Mouse (Mus musculus): ENCODE results near the gene Tmem143. TPM values are rescaled to one million over a fixed set of nuclear protein-coding genes. Genes with fewer than 3 reads are reported as not detected.
"Not testable (repeated sequence)": the region's sequence is repeated elsewhere in the genome, so short reads cannot be mapped to it uniquely, and the experiment has no call there.

Gene Tmem143
- polyA plus RNA-seq, 1 experiment from 2014 or later = 3.5 TPM

GRCm38 (mm10) chr7:45939836-45940235, 43.1 kb downstream of the Tmem143 start:
- H3K9ac ChIP-seq (replicated peaks) = no peak overlapping the region
- ATAC-seq (no peak), DNase-seq (no peak)
- H3K27ac ChIP-seq (ENCODE audit: low read depth) = no peak overlapping the region
- H3K9me3 ChIP-seq (ENCODE audit: low read length) = no peaks in the 10 kb centered on the region
- no peak for TF ChIP-seq CTCF (IDR thresholded peaks at IDR 0.05; ENCODE audit: low read depth)
- H3K27me3 ChIP-seq (ENCODE audit: insufficient read depth, low read length) = no peaks in the 10 kb centered on the region
- no peak overlapping the region for H3K4me2 ChIP-seq (ENCODE audit: low read depth, low read length)
- no peak overlapping the region for H3K4me3 ChIP-seq (ENCODE audit: low read depth, low read length)
- WGBS (ENCODE audit: insufficient replicate concordance) = 29% methylated on average over 2 of the region's 2 CpGs
- no peaks in the 10 kb centered on the region; the same call in 1 of the 2 replicates for H3K4me1 ChIP-seq (ENCODE audit: insufficient read depth)
- no peaks in the 10 kb centered on the region for H3K36me3 ChIP-seq (replicated peaks; ENCODE audit: insufficient read depth, low read length)

GRCm38 (mm10) chr7:45941986-45942385, 45.2 kb downstream of the Tmem143 start:
- Histone ChIP-seq H3K4me2 (ENCODE audit: low read depth, low read length) (no peak overlapping the region), H3K4me3 (ENCODE audit: low read depth, low read length) (no peak overlapping the region), H3K4me1 (ENCODE audit: insufficient read depth) (no peaks in the 10 kb centered on the region; the same call in 1 of the 2 replicates), H3K27ac (ENCODE audit: low read depth) (no peak overlapping the region), H3K27me3 (ENCODE audit: insufficient read depth, low read length) (no peaks in the 10 kb centered on the region), H3K9ac (replicated peaks) (no peak overlapping the region), H3K9me3 (ENCODE audit: low read length) (no peaks in the 10 kb centered on the region), H3K36me3 (replicated peaks; ENCODE audit: insufficient read depth, low read length) (no peaks in the 10 kb centered on the region)
- DNase-seq (no peak), ATAC-seq (no peak)
- WGBS (ENCODE audit: insufficient replicate concordance) = 78% methylated on average over 9 of the region's 9 CpGs
- TF ChIP-seq CTCF (IDR thresholded peaks at IDR 0.05; ENCODE audit: low read depth) = no peak
- no peak for TF ChIP-seq EP300 (IDR thresholded peaks at IDR 0.05; ENCODE audit: low read depth)

- not testable (repeated sequence) for H3K9me3 ChIP-seq (ENCODE audit: low read length); H3K27ac ChIP-seq (ENCODE audit: low read depth); DNase-seq; H3K9ac ChIP-seq (replicated peaks); ATAC-seq; H3K36me3 ChIP-seq (replicated peaks; ENCODE audit: insufficient read depth, low read length); H3K4me2 ChIP-seq (ENCODE audit: low read depth, low read length); H3K4me1 ChIP-seq (ENCODE audit: insufficient read depth); H3K4me3 ChIP-seq (ENCODE audit: low read depth, low read length); H3K27me3 ChIP-seq (ENCODE audit: insufficient read depth, low read length)
- WGBS (ENCODE audit: insufficient replicate concordance) = 29% methylated on average over 1 of the region's 1 CpGs
- peak; percentile 58 for TF ChIP-seq CTCF (IDR thresholded peaks at IDR 0.05; ENCODE audit: low read depth)
Observed at GRCm38 (mm10) chr7:45943280-45943679, 46.5 kb downstream of the Tmem143 start.

- ATAC-seq = no peak
- WGBS (ENCODE audit: insufficient replicate concordance) = 73% methylated on average over 4 of the region's 4 CpGs
- H3K4me1 ChIP-seq (ENCODE audit: insufficient read depth) = no peaks in the 10 kb centered on the region
Observed at GRCm38 (mm10) chr7:45949061-45949460, 52.3 kb downstream of the Tmem143 start.

GRCm38 (mm10) chr7:45956611-45957010, 59.9 kb downstream of the Tmem143 start:
- H3K4me3 ChIP-seq (ENCODE audit: low read depth, low read length) = no peak overlapping the region
- no peak overlapping the region for H3K9ac ChIP-seq (replicated peaks)
- DNase-seq (no peak), ATAC-seq (no peak)
- H3K36me3 ChIP-seq (replicated peaks; ENCODE audit: insufficient read depth, low read length) = no peaks in the 10 kb centered on the region
- WGBS (ENCODE audit: insufficient replicate concordance) = 49% methylated on average over 4 of the region's 4 CpGs
- TF ChIP-seq EP300 (IDR thresholded peaks at IDR 0.05; ENCODE audit: low read depth) = no peak
- TF ChIP-seq CTCF (IDR thresholded peaks at IDR 0.05; ENCODE audit: low read depth) = no peak
- H3K27me3 ChIP-seq (ENCODE audit: insufficient read depth, low read length) = no peaks in the 10 kb centered on the region
- H3K9me3 ChIP-seq (ENCODE audit: low read length) = no peaks in the 10 kb centered on the region
- H3K4me2 ChIP-seq (ENCODE audit: low read depth, low read length) = no peak overlapping the region
- H3K4me1 ChIP-seq (ENCODE audit: insufficient read depth) = no peaks in the 10 kb centered on the region; the same call in 1 of the 2 replicates
- no peak overlapping the region for H3K27ac ChIP-seq (ENCODE audit: low read depth)

More at GRCm38 (mm10) chr7:45949061-45949460, 52.3 kb downstream of the Tmem143 start:
- Histone ChIP-seq H3K27ac (ENCODE audit: low read depth) (no peak overlapping the region), H3K36me3 (replicated peaks; ENCODE audit: insufficient read depth, low read length) (no peaks in the 10 kb centered on the region), H3K4me2 (ENCODE audit: low read depth, low read length) (no peak overlapping the region), H3K27me3 (ENCODE audit: insufficient read depth, low read length) (no peaks in the 10 kb centered on the region), H3K9me3 (ENCODE audit: low read length) (no peaks in the 10 kb centered on the region), H3K4me3 (ENCODE audit: low read depth, low read length) (no peak overlapping the region), H3K9ac (replicated peaks) (no peak overlapping the region)
- no peak for TF ChIP-seq EP300 (IDR thresholded peaks at IDR 0.05; ENCODE audit: low read depth)
- TF ChIP-seq CTCF (IDR thresholded peaks at IDR 0.05; ENCODE audit: low read depth) = no peak
- DNase-seq = no peak

Other genes with a start within 250 kb of the Tmem143 start
- gene Fut2, start 230.5 kb upstream of the Tmem143 start, polyA plus RNA-seq (2015; fragmentation: Nextera tagmentation; extraction: Ambion mirVana) = not detected in 2 replicates
- gene Ntn5, start 212.9 kb upstream of the Tmem143 start, polyA plus RNA-seq (2015; fragmentation: Nextera tagmentation; extraction: Ambion mirVana) = 0.07 TPM in 1 of 2 replicates, not detected in the other
- gene Sec1, start 202.5 kb upstream of the Tmem143 start, polyA plus RNA-seq (2015; fragmentation: Nextera tagmentation; extraction: Ambion mirVana) = 0.04 TPM in 1 of 2 replicates, not detected in the other
- 0.14 and 0.15 TPM in 2 replicates for gene Car11, start 197.1 kb upstream of the Tmem143 start, polyA plus RNA-seq (2015; fragmentation: Nextera tagmentation; extraction: Ambion mirVana)
- 3.6 and 5.2 TPM in 2 replicates for gene Dbp, start 191.9 kb upstream of the Tmem143 start, polyA plus RNA-seq (2015; fragmentation: Nextera tagmentation; extraction: Ambion mirVana)
- gene Rpl18, start 181.5 kb upstream of the Tmem143 start, polyA plus RNA-seq (2015; fragmentation: Nextera tagmentation; extraction: Ambion mirVana) = 494 and 510 TPM in 2 replicates
- 15.5 and 17.3 TPM in 2 replicates for gene Sphk2, start 178.9 kb upstream of the Tmem143 start, polyA plus RNA-seq (2015; fragmentation: Nextera tagmentation; extraction: Ambion mirVana)
- 0.13 TPM in 1 of 2 replicates, not detected in the other for gene Fam83e, start 175.7 kb upstream of the Tmem143 start, polyA plus RNA-seq (2015; fragmentation: Nextera tagmentation; extraction: Ambion mirVana)
- not detected in 2 replicates for gene Spaca4, start 171.1 kb upstream of the Tmem143 start, polyA plus RNA-seq (2015; fragmentation: Nextera tagmentation; extraction: Ambion mirVana)
- gene Lmtk3, start 113.2 kb upstream of the Tmem143 start, polyA plus RNA-seq (2015; fragmentation: Nextera tagmentation; extraction: Ambion mirVana) = not detected in 2 replicates
- 0.26 and 0.38 TPM in 2 replicates for gene Sult2b1, start 112.3 kb upstream of the Tmem143 start, polyA plus RNA-seq (2015; fragmentation: Nextera tagmentation; extraction: Ambion mirVana)
- 21.4 and 24.2 TPM in 2 replicates for gene Cyth2, start 82.4 kb upstream of the Tmem143 start, polyA plus RNA-seq (2015; fragmentation: Nextera tagmentation; extraction: Ambion mirVana)
- gene Kcnj14, start 72.2 kb upstream of the Tmem143 start, polyA plus RNA-seq (2015; fragmentation: Nextera tagmentation; extraction: Ambion mirVana) = 0.11 and 0.32 TPM in 2 replicates
- gene Grwd1, start 66.0 kb upstream of the Tmem143 start, polyA plus RNA-seq (2015; fragmentation: Nextera tagmentation; extraction: Ambion mirVana) = 18.3 and 19.3 TPM in 2 replicates
- 33.9 and 37.3 TPM in 2 replicates for gene Kdelr1, start 24.2 kb upstream of the Tmem143 start, polyA plus RNA-seq (2015; fragmentation: Nextera tagmentation; extraction: Ambion mirVana)
- 0.02 and 0.05 TPM in 2 replicates for gene Grin2d, start 18.6 kb upstream of the Tmem143 start, polyA plus RNA-seq (2015; fragmentation: Nextera tagmentation; extraction: Ambion mirVana)
- 0.70 and 0.71 TPM in 2 replicates for gene Syngr4, start 227 bp upstream of the Tmem143 start, polyA plus RNA-seq (2015; fragmentation: Nextera tagmentation; extraction: Ambion mirVana)
- 56.0 and 57.7 TPM in 2 replicates for gene Emp3, start 24.5 kb downstream of the Tmem143 start, polyA plus RNA-seq (2015; fragmentation: Nextera tagmentation; extraction: Ambion mirVana)
- 0.64 and 1.2 TPM in 2 replicates for gene Ccdc114, start 27.1 kb downstream of the Tmem143 start, polyA plus RNA-seq (2015; fragmentation: Nextera tagmentation; extraction: Ambion mirVana)
- 9.9 and 10.8 TPM in 2 replicates for gene Abcc6, start 133.4 kb downstream of the Tmem143 start, polyA plus RNA-seq (2015; fragmentation: Nextera tagmentation; extraction: Ambion mirVana)
- gene Nomo1, start 136.8 kb downstream of the Tmem143 start, polyA plus RNA-seq (2015; fragmentation: Nextera tagmentation; extraction: Ambion mirVana) = 18.4 and 19.9 TPM in 2 replicates
- gene Kcnj11, start 203.8 kb downstream of the Tmem143 start, polyA plus RNA-seq (2015; fragmentation: Nextera tagmentation; extraction: Ambion mirVana) = not detected in 2 replicates

Measured in liver, postnatal 0 days (tissue).